Mouse (Mus musculus): ENCODE data around the gene Ptprg.
A peak's percentile ranks its signal among the peaks of the same experiment; 100 is the strongest.

Gene Ptprg

DNA sequence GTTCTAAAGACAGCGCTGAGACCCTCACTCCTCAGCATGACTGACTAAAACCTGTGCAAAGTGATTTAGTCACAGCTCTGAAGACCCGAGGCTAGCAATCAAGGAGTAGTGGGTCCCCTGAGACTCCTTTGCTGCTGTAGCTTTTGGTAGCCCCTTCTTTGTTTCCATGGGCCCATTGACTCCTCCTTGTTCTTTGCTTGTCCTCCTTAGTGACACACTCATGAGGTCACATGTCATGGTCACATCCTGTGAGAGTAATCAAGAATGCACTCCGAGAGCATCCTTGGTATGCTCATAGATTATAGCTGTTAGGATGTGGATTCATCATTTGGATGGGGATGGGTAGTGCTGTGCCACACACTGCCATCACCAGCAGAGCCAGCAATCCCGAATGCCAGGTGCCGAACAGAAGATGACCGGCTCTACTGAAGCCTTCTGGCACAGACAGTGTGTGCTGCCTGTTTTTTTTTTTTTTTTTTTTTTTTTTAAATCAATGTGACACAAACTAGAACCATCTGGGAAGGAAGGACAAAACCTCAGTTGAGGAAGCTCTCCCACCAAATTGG is 64.9 kb downstream of the Ptprg start:
- DNase-seq (ENCODE audit: low spot score in 2 of 2) = no peak

DNA sequence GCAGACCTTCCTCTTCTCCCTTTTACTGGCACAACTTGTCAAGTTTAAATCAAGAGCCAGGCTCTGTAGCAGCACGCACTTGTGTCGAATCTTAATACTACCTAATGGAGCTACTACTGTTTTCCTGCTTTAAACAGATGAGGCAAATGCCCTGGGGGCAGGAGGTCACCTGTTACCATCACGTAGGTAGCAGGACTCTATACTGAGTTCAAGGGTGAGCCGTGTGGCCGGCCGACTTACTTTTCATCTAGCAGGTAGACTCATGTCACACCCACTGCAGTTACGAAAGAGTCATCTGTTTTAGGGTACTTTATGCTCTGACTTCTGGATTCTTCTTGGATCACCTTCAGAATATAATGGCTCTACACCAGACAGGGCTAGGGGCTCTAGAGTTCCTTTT is 66.3 kb downstream of the Ptprg start:
- no peak for DNase-seq (ENCODE audit: low spot score in 2 of 2)

DNA sequence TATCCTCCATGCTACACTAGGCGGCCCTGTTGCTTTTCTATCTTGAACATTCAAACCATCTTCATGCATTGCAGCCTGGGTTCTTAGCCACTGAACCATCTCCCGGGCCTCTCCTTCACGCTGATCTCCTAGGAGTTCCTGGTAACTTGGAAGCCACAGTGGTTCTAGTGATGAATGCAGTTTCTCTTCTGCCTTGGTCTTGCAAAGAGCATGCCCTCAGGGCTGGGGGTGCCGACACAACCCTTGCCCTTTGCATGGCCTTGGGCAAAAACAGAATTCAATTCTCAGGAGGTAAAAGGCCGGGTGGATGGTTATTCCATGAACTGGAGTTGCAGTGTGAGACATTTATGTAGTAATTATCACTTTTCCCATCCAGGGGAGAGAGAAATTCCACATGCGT is 67.0 kb downstream of the Ptprg start:
- no peak for DNase-seq (ENCODE audit: low spot score in 2 of 2)

DNA sequence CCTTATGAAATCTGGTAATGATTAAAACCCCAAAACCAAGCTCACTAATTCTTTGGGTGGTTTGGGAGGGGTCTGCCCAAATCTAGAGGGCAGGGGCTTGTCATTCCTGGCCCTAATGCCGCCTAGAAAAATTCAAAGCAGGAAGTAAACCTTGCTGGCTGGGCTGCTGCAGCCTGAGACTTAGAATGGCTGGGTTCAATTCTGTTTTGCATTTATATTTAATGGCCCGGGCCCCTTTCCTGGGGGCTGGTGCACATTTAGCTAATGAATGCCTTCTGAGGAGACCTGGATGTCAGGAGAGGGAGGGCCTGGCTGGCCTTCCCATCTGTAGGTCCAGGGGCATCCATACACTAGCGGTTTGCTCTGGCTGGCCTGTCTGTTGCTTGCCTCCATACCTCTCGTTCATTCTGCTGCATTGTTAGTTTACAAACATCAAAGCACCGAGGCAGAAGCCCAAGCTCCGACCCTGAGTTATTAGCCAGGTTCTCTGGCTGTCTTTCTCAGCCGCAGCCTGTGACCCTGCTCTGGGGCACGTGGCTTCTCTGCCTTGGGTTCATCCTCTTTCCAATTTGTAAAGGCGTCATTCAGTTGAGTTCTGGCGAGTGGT is 67.7 kb downstream of the Ptprg start:
- no peak for DNase-seq (ENCODE audit: low spot score in 2 of 2)

DNA sequence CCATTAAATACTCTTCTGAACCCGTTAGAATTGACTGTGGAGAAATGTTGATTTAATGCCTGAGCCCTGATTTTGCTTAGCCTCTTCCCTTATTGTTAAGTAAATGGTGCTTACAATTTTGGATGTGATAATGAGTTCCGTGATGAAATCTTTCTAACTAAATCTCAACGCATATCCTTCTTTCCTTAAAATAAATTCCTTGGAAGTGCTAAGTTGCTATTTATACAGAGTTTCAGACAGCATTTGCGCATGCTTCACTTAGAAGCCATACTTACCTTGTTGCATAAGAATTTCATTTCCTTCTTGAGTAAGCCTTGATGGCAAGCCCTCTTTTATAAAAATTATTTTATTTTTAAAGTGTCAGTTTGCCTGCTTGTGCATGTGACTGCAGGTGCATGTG is 70.2 kb downstream of the Ptprg start:
- DNase-seq (ENCODE audit: low spot score in 2 of 2) = no peak

DNA sequence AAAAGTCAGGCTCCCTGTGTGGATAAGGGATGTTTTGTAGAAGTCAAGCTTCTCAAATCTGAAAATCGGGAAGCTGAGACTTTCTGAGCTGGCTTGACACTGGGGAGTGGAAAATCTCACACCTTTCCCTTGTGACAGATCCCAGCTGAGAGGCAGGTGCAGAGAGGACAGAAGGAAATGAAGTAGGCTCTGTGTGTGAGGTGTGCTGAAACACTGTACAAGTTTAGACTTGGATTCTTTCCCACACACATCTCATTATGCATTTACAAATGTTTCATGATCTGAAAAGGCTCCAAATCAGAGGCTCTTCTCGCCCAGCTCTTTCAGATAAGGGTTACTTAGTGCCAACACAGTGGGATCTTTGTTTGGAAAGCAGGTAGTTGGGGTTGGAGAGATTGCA is 77.4 kb downstream of the Ptprg start:
- DNase-seq (ENCODE audit: low spot score in 2 of 2) = no peak

DNA sequence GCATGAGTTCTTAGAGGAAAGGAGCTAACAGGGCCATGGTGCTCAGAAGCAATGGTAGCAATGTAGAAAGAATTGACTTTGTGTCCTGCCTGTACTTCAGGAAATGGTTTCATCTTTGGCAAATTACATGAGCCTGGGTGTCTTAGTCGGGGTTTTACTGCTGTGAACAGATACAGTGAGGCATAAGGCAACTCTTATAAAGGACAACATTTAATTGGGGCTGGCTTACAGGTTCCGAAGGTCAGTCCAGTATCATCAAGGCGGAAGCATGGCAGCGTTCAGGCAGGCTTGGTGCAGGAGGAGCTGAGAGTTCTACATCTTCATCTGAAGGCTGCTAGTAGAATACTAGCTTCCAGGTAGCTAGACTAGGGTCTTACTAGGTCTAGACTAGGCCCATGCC is 78.2 kb downstream of the Ptprg start:
- DNase-seq (ENCODE audit: low spot score in 2 of 2) = no peak

DNA sequence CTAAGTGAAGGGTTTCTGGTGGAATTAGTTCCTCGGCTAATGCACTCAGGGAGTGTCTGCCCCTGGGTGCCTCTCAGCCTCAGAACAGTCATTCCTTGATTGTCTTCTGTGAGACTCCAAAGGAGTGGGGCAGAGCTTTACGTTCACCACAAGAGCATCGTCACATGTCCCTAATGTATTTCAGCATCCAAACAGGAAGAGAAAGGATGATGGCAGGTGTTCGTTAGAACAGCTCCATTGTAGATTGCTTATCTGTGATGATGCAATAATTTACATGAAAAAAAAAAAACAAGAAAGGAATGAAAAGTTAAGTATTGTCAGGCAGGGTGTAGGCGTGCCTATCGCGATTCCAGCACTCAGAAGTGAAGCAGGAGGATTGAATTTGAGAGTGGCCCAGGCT is 84.3 kb downstream of the Ptprg start:
- DNase-seq (ENCODE audit: low spot score in 2 of 2) = no peak

DNA sequence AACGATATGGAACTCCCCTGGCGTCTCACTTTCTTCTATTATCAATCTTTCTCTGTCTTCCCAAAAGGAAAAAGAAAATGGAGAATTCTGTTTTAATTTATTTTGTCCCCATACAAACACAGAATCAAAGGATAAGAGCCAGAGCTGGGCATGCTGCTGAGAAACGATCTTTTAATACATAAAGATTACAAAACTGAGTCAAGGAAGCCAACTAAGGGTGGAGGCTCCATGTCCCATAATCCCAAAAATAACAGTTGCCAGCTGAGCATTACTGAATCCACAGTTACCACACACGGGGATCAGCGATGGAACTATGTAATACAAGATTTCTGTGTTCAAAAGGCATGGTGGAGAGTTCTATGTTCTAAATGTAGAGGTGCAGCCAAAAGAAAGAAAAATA is 86.0 kb downstream of the Ptprg start:
- peak in 1 of 2 experiments; percentile 7 for DNase-seq (ENCODE audit: low spot score in 2 of 2)

DNA sequence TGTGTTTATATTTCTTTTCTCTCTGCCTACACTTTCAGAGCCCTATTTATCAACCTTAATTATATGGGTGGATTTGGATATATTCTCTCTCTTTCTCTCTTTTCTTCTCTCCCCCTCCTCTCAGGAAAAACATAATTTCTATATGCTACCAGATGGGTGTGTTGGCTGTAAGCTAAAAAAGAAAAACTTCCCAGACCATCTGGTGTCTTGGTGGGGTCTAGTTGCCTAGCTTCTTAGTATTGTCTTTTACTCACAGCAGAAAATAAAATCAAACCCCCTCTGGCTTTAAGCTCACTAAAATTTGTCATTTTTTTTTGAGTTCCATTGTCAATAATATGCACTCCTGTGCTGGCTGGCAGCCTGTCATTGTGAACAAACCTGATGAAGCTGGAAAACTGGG is 87.0 kb downstream of the Ptprg start:
- no peak for DNase-seq (ENCODE audit: low spot score in 2 of 2)

DNA sequence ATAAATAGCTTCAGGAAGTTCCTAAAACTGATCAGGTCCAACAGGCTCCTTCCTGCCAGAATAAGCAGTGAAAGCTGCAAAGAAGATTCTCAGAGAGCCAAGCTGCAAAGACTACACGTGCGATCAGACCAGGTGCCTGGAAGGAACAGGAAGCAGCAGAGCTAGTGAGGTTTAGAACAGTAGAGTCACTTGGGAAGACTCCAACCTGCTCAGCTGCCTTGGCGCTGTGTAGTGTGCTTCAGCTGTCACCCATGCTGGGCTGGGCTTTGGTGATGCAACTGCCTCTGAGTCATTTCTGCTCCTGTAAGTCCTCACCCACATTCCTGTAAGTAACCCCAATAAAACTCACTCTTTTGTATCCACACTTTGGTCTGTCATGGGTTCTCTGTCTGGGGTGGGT is 87.7 kb downstream of the Ptprg start:
- DNase-seq (ENCODE audit: low spot score in 2 of 2) = no peak

DNA sequence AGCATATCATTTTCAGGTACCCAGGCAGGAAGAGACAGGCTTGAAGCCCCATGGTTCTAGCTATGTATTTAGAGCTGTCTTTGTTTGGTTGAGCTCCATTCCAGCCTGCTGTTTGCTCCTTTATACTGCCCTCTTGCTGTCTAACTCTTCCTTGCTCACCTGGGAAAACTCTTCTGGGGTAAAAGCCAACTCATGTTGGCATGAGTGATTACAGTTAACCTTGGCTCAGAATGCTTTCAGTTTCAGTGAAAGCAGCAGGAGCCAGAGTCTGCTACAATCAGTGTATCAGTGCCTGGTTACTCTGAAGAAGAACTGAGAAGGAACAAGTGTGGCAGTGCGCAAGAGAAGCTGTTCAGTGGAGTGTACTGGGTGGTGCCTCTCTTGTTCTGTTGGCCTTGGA is 89.6 kb downstream of the Ptprg start:
- no peak for DNase-seq (ENCODE audit: low spot score in 2 of 2)

DNA sequence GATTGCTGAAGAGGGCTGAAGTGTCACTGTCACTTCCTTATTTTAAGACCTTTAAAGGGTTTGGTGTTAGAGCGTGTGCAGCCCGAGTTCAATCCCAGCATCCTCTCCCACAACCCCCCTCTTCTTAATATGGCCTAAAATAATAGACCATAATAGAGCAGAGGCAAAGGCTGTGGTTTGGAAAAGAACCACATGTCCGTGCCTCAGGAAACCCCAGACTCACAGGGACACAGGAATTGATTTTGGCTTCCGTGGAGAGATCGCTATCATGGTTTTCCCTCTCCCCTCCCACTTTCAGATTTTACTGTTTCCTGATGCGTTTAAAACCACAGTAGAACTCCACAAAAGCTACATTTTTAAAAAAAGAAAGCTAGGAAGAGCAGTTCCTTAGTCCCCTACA is 104.0 kb downstream of the Ptprg start:
- no peak for DNase-seq (ENCODE audit: low spot score in 2 of 2)

DNA sequence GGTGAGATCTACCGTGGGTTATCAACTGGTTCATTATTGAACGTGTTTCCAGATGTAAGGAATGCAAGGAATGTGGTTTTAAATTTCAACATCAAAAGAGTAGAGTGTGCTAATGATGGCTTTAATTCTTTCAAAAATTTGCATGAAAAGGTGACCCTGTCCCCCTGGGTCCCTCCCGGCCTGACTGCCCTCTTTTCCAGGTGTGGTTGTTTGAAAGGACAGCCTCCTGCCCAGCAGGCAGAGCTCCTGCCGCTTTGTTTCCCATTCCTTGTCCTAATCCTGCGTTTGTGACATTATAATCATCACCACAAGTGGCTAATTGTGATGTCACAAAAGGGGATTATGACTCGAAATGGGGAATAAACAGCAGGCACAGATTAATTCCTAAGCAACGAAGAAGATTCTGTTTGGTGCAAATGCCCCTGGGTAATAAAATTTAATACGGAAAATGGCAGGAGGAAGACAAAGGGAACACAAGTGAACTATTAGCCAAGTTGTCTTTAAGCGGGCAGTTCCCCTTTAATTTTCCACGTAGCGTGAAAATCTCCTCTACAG is 110.4 kb downstream of the Ptprg start:
- no peak for DNase-seq (ENCODE audit: low spot score in 2 of 2)

DNA sequence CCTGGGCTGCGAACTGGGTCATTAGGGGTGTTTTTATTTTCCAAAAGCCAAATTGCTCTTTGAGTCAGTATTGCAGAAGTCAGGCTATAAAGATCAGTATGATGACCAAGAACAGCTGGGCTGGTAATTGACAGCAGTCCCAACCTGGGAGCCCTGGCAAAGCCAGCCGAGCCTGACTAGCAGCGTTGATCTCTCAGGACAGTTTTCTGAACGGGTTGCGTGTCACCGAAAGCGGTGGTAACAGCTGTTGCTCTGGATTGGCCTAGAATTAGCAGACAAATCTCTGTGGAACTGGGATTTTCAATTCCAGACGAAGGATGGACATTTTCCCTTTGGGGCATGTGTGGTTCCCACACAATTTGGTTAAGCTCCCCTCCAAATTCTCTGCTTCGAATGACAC is 111.0 kb downstream of the Ptprg start:
- DNase-seq (ENCODE audit: low spot score in 2 of 2) = no peak

DNA sequence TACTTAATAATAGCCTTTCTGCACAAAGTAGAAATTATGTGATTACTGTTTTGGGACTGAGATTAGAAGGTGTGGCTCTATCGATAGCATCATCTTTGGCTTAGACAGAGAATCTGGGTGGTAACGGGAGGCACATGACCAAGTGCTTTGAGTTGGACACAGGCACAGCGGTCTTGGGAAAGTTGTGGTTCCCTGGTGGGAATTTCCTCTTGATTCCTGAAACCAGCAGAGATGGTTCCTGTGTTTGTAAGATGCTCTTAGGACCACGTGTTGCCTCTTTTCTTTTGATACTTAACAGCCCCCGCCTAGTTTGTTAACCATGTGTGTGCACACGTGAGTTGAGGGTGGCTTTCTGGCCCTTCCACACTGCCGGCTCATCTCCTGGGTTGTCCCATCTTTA is 111.7 kb downstream of the Ptprg start:
- no peak for DNase-seq (ENCODE audit: low spot score in 2 of 2)

DNA sequence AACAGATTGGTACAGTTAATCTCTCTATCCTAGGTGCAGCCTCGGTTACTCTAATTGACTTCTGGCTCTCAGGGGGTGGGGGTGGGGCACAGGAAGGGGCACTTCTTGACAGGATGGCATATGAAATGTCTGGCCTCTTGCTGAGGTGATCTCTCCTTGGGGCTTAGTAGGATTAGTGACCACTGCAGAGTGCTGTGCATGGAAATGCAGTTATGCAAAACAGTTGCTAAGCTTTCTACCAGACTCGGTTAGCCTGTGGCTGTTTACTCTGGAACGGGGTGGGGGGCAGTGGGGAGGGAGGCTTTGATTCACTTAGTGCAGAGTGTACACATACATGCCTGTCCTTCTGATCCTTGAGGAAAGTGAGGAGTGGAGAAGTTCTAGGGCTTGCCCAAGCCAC is 114.4 kb downstream of the Ptprg start:
- no peak for DNase-seq (ENCODE audit: low spot score in 2 of 2)

DNA sequence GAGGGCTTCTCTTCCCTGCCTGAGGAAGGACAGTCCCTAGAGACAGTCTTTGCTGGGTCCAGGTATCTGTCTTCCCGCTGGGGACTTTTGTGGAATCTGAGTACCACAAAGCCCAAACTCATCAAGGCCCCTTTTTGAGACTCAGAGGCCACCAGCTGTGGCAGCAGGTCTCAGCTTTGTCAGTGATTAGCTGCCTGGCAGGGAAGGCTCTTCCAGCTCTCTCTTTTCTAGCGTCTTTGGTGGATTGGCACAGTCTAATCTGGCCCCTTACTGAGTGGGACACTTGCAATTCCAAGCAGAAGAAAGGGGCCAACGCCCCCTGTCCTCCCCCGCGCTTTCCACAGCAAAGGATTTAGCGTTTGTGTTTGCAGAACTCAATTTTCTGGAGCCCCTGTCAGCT is 117.5 kb downstream of the Ptprg start:
- DNase-seq (ENCODE audit: low spot score in 2 of 2) = no peak

DNA sequence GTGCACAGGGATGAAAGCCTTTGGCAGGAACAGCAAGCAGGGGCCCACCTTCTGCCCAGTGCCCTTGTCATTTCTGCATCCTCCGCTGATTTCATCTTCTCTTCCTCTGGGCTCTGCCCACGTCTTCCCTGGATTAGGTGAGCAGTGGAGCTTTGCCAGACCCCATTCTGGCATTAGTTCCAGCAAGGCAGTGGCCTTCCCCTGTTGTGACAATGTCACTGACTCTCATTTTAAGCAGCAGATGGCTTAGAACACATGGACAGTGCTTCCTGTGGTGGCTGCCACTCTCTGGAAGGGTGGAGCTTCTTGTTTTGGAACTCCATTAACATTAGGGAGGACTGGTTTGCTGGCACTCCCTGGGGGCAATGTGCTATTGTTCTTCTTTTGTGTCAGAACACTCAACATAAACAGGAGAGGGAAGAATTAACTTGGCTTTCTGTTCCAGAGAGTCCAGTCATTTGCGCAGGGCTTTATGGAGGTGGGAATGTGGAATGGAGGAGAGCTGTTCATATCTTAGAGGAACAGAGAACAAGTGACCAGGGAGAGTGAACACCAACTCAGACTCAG is 119.7 kb downstream of the Ptprg start:
- no peak for DNase-seq (ENCODE audit: low spot score in 2 of 2)

DNA sequence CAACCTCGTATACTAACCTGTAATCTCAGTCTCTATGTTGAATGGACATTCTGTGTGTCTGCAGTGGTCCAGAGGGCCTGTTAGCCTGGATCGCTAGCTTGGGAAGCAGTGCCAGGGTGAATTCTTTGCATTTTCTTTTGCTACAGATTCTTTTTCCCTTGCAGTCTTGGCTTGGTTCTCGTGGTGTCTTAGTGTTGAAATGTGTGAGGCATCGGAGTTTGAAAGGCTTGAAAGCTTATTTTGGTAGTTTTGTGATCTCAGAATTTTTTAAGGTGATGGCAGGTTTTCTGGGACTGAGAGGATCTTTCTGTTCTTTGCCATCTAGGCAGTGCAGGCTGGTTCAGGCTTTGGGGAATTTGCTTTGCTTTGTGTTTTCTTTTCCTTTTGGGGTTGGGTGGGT is 124.9 kb downstream of the Ptprg start:
- DNase-seq (ENCODE audit: low spot score in 2 of 2) = no peak

DNA sequence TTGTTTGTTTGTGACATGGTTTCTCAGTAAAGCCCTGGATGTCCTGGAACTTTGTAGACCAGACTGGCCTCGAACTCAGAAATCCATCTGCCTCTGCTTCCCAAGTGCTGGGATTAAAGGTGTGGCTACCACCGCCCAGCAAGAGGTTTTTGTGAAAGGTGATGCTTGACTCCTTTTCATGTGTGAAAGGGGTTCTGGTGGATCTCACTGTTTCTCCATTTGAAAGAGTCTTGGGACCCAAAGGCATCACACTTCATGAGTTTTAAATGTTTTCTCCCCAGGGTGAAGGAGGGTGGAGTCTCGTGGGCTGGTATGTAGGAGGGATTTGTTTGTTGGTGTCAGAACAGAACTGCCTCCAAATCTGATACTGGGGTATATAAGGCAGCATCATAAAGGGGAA is 126.4 kb downstream of the Ptprg start:
- DNase-seq (ENCODE audit: low spot score in 2 of 2) = no peak

DNA sequence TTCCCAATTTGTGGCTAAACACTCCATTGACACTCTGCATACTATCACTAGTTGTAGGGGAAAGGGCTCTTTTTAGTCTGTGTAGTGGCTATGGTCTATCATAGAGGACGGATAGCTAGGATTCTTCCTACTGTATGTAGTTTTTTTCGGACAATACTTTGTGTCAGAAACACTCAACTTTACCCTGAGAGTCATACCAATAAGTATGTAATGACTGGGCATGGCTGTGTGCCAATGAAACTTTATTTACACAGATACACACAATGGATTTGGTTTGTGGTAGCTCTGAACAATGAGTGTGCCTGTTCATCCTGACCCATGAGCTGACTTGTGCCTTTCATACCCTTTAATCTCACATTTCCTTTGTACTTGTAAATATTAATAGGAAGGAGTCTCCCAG is 127.3 kb downstream of the Ptprg start:
- DNase-seq (ENCODE audit: low spot score in 2 of 2) = no peak

DNA sequence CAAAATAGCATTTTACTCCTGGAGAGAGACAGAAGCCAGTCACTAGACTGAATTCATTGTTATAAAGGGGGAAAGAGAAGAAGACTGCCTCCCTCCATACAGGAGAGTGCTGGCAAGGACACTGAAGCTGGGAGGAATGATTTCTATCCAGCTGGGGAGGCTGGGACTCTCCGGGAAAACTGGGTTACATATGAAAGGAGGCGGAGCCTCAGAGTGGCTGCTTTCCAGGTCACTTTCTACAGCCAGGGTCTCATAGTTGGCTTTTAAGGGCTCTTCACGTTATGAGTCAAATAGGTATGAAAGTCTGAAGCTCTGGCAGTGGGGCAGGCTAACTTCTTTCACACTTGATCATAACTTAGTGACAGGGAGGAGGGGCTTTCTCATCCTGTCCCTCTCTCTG is 129.1 kb downstream of the Ptprg start:
- DNase-seq (ENCODE audit: low spot score in 2 of 2) = no peak

Measured in urinary bladder, postnatal 36 days (tissue).